Mouse (Mus musculus) cerebellum, adult 2 months (tissue): Measurements from ENCODE around the gene Ncdn. TPM values are rescaled to one million over a fixed set of nuclear protein-coding genes. Genes with fewer than 3 reads are reported as not detected.

ENCODE experiments used
- DNase-seq, 2 experiments: peaks; one replicate each; pipeline ENCODE4 v3.0.0; 2021
- H3K27ac ChIP-seq: fragments of 200-500 bp; 2 replicates; pipeline ENCODE4 v1.5.1; 2012; ENCODE audit warnings: low read length, control low read depth, inconsistent platforms; ENCODE audit not compliant: insufficient read depth
- H3K27me3 ChIP-seq: fragments of 200-500 bp; 2 replicates; pipeline ENCODE4 v1.6.1; 2012; ENCODE audit warnings: inconsistent platforms, mild to moderate bottlenecking, low read length, moderate library complexity; ENCODE audit not compliant: control insufficient read depth, insufficient read depth
- H3K4me1 ChIP-seq: fragments of 200-500 bp; 2 replicates; pipeline ENCODE4 v1.6.1; 2011; ENCODE audit warnings: low read length; ENCODE audit not compliant: control insufficient read depth, insufficient read depth
- H3K4me3 ChIP-seq: fragments of 200-500 bp; replicated peaks from 2 replicates; pipeline ENCODE3; 2011; ENCODE audit warnings: mild to moderate bottlenecking, low read depth, low read length, control low read depth; ENCODE audit not compliant: insufficient read depth
- CTCF ChIP-seq: fragments of 200-500 bp; IDR thresholded peaks from 2 replicates; pipeline ENCODE4 v1.5.1; 2011; ENCODE audit warnings: low read depth, mild to moderate bottlenecking, control low read depth, low read length, moderate library complexity, borderline replicate concordance; ENCODE audit not compliant: insufficient read depth
- POLR2A ChIP-seq: fragments of 200-500 bp; IDR thresholded peaks from 2 replicates; pipeline ENCODE4 v1.6.1; 2011; ENCODE audit warnings: low read length, control low read depth, borderline replicate concordance; ENCODE audit not compliant: insufficient read depth
- WGBS: fragments of 180-500 bp; shearing (Covaris S2); methylation state at CpG from one replicate; pipeline ENCODE4 v1.1.7; 2018; 5-methylcytosine and 5-hydroxymethylcytosine counted together
- polyA plus RNA-seq: library from polyadenylated mRNA; depleted of rRNA; stranded (reverse); fragments of >200 nt; gene quantifications from 2 replicates; pipeline ENCODE4 v1.2.3, GENCODE M21; 2012; rRNA removed

Gene Ncdn
- polyA plus RNA-seq, 1 experiment = 546 TPM

GRCm38 (mm10) chr4:126734001-126734603 is 19.1 kb downstream of the Ncdn start:
- 7% methylated on average over 16 of the region's 16 CpGs for WGBS
- TF ChIP-seq POLR2A (no peak), CTCF (no peak)

GRCm38 (mm10) chr4:126732531-126733380 is 20.5 kb downstream of the Ncdn start:
- H3K4me1 ChIP-seq = no peaks in the 10 kb centered on the region
- peaks cover 6% of the 10 kb centered on the region; the same call in 1 of the 2 replicates for H3K27me3 ChIP-seq
- no peak overlapping the region for H3K27ac ChIP-seq
- TF ChIP-seq POLR2A (no peak), CTCF (no peak)
- no peak for DNase-seq
- no peak overlapping the region for H3K4me3 ChIP-seq
- WGBS = 4% methylated on average over 26 of the region's 26 CpGs

More at GRCm38 (mm10) chr4:126734001-126734603, 19.1 kb downstream of the Ncdn start:
- peaks cover 6% of the 10 kb centered on the region; the same call in 1 of the 2 replicates for H3K27me3 ChIP-seq
- no peak for DNase-seq
- no peaks in the 10 kb centered on the region for H3K4me1 ChIP-seq
- no peak overlapping the region for H3K4me3 ChIP-seq
- no peak overlapping the region for H3K27ac ChIP-seq

GRCm38 (mm10) chr4:126732111-126732510 is 21.1 kb downstream of the Ncdn start:
- no peak overlapping the region for H3K4me3 ChIP-seq
- TF ChIP-seq CTCF = no peak
- WGBS = 2% methylated on average over 18 of the region's 18 CpGs
- DNase-seq = no peak
- H3K4me1 ChIP-seq = no peaks in the 10 kb centered on the region
- peaks cover 6% of the 10 kb centered on the region; the same call in 1 of the 2 replicates for H3K27me3 ChIP-seq
- no peak overlapping the region for H3K27ac ChIP-seq

- DNase-seq = no peak
- H3K27ac ChIP-seq = no peak overlapping the region
- WGBS = 28% methylated on average over 5 of the region's 5 CpGs
- no peak overlapping the region for H3K4me3 ChIP-seq
- H3K4me1 ChIP-seq = no peaks in the 10 kb centered on the region
- TF ChIP-seq CTCF (no peak), POLR2A (no peak)
- H3K27me3 ChIP-seq = no peaks in the 10 kb centered on the region
These were observed 45.8 kb downstream of the Ncdn start for GRCm38 (mm10) chr4:126707439-126707826.

- Histone ChIP-seq H3K27me3 (no peaks in the 10 kb centered on the region), H3K4me1 (no peaks in the 10 kb centered on the region), H3K4me3 (no peak overlapping the region), H3K27ac (no peak overlapping the region)
- DNase-seq = no peak
- 29% methylated on average over 12 of the region's 12 CpGs for WGBS
- no peak for TF ChIP-seq POLR2A
- no peak for TF ChIP-seq CTCF
These were observed 46.4 kb downstream of the Ncdn start for GRCm38 (mm10) chr4:126706630-126707438.

GRCm38 (mm10) chr4:126696908-126697307 is 56.3 kb downstream of the Ncdn start:
- DNase-seq = no peak
- Histone ChIP-seq H3K27me3 (no peaks in the 10 kb centered on the region), H3K27ac (no peak overlapping the region), H3K4me3 (no peak overlapping the region), H3K4me1 (0 out of 2 replicates have a peak, but pooled peaks cover 3% of the 10 kb centered on the region)
- WGBS = 94% methylated on average over 4 of the region's 4 CpGs
- TF ChIP-seq CTCF = no peak
- no peak for TF ChIP-seq POLR2A

Other genes with a start within 250 kb of the Ncdn start
- gene Ago4, start 220.0 kb downstream of the Ncdn start, polyA plus RNA-seq = 4.9 TPM in 2 replicates
- gene Clspn, start 196.5 kb downstream of the Ncdn start, polyA plus RNA-seq = 0.49 and 0.67 TPM in 2 replicates
- 64.7 and 68.6 TPM in 2 replicates for gene 5730409E04Rik, start 143.6 kb downstream of the Ncdn start, polyA plus RNA-seq
- 170 and 173 TPM in 2 replicates for gene Psmb2, start 75.8 kb downstream of the Ncdn start, polyA plus RNA-seq
- not detected in 2 replicates for gene Tfap2e, start 17.2 kb downstream of the Ncdn start, polyA plus RNA-seq
- gene AU040320, start 106 bp upstream of the Ncdn start, polyA plus RNA-seq = 51.0 and 51.2 TPM in 2 replicates
- gene Zmym4, start 214.7 kb upstream of the Ncdn start, polyA plus RNA-seq = 25.7 and 27.6 TPM in 2 replicates